Mouse (Mus musculus) central nervous system, embryonic 14 days (tissue): ENCODE data around the gene Msh2. TPM values are rescaled to one million over a fixed set of nuclear protein-coding genes. Genes with fewer than 3 reads are reported as not detected.

Experiments
- polyA plus RNA-seq: library from polyadenylated mRNA; depleted of rRNA; stranded (reverse); fragments of >200 nt; gene quantifications from 2 replicates; pipeline ENCODE4 v1.2.3, GENCODE M21; 2012; rRNA removed

The Msh2 gene
- 39.5 and 44.7 TPM in 2 replicates for polyA plus RNA-seq

GRCm38 (mm10) chr17:87671890-87672660, at the start of gene Msh2:
Gene Msh2, plus strand, starts transcription at chr17:87672330.

Other genes with a start within 250 kb of the Msh2 start
- 0.10 and 0.25 TPM in 2 replicates for gene Stpg4, start 244.6 kb upstream of the Msh2 start, polyA plus RNA-seq
- 1,165 and 1,263 TPM in 2 replicates for gene Calm2, start 225.4 kb upstream of the Msh2 start, polyA plus RNA-seq
- 1.7 and 13.9 TPM in 2 replicates for gene Epcam, start 36.4 kb upstream of the Msh2 start, polyA plus RNA-seq
- 0.89 and 1.3 TPM in 2 replicates for gene Kcnk12, start 125.7 kb downstream of the Msh2 start, polyA plus RNA-seq
- not detected in 2 replicates for gene Rpl36-ps4, start 248.6 kb downstream of the Msh2 start, polyA plus RNA-seq